Mouse (Mus musculus) subcutaneous adipose tissue, adult 2 months (tissue): ENCODE results near the gene Gm2237. TPM values are rescaled to one million over a fixed set of nuclear protein-coding genes. Genes with fewer than 3 reads are reported as not detected.

Experiments
- polyA plus RNA-seq: library from polyadenylated mRNA; depleted of rRNA; stranded (reverse); fragments of >200 nt; gene quantifications from 2 replicates; pipeline ENCODE4 v1.2.3, GENCODE M21; 2012; ENCODE audit warnings: low replicate concordance; rRNA removed

Gm2237 gene
- 1.6 and 2.0 TPM in 2 replicates for polyA plus RNA-seq

DNA sequence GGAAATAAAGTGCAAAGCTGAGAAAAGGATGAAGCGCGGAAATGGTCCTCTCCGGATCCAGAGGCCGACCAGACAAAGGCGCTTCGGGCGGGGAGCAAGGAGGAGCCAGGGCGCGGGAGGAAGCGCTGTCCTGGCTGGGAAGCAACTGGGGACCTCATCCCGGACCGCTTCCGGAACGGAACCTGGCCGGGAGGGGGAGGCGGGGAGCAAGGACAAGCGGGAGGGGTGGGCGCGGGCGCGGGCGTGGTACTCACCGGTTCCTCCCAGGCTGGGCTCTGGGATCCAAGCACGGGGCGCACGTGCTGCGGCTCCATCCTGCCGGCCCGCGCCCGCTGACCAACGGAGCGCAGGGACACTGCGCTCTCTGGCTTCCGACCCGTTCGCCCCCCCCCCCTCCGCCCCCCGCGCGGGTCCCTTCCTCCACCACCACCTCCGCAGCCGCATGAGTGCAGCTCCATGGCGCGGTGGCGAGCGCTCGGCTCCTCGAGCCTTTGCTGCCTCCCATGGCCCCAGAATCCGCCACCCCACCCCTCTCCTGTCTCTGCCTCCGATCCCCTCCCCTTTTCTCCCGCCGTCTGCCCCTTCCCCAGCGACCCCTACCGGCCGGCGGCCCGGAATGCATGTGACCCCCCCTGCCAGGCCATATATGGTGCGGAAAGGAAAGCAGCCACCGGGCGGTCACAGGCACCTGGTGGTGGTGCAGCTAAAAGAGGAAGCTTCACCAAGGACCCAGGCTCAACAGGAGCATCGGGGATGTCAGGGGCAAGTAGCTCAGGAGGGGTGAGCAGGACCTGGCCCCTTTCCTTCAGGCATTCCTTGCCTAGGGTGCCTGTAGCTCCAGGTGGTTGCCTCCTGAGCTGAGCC lies at the start of gene Gm2237:
Gene Gm2237 (minus strand): TSS at position 332 of the 864 bp plus-strand sequence.

DNA sequence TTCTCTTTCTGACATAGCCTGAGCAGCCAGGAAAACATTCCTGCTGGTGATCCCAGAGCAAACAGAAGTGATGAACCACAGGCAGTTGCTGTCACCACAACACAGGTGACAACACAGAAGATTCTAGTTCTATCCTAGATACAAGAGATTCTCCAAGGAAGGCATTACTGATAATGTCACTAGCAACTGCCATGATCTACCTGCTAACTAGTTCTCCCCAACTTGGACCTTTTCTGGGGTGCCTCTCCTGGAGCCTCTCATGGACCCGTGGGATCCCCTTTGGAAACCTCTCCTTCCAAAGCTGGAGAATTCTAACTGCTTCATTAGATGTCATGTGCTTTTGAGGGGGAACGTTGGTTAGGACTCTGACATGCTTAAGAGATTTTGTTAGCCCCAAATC lies 17.5 kb upstream of the Gm2237 start, which contains the start of gene Gm5458:
Gene Gm5458 (minus strand): TSS at position 101 of the 400 bp plus-strand sequence.

DNA sequence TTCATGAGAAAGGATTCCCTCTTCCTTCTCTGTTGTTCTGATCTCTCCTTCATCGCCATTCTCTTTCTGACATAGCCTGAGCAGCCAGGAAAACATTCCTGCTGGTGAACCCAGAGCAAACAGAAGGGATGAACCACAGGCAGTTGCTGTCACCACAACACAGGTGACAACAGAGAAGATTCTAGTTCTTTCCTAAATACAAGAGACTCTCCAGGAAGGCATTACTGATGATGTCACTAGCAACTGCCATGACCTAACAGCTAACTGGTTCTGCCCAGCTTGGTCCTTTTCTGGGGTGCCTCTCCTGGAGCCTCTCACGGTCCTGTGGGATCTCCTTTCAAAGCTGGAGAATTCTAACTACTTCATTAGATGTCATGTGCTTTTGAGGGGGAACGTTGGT lies 35.1 kb downstream of the Gm2237 start, which contains the start of gene Gm2244:
Gene Gm2244 (minus strand): TSS at position 101 of the 400 bp plus-strand sequence.

Other genes with a start within 250 kb of the Gm2237 start
- not detected in 2 replicates for gene Gm21738, start 166.2 kb downstream of the Gm2237 start, polyA plus RNA-seq
- gene Gm2244, start 35.2 kb downstream of the Gm2237 start, polyA plus RNA-seq = not detected in 2 replicates
- gene Gm5458, start 17.4 kb upstream of the Gm2237 start, polyA plus RNA-seq = not detected in 2 replicates
- 52.4 and 90.1 TPM in 2 replicates for gene Nid2, start 166.1 kb upstream of the Gm2237 start, polyA plus RNA-seq
- 36.2 and 51.4 TPM in 2 replicates for gene Rtraf, start 238.7 kb upstream of the Gm2237 start, polyA plus RNA-seq